16 mouse cellular contexts compared by ENCODE assay signal in genomic region chr7:134177051-134177450, GRCm38 (mm10). TPM values are rescaled to one million over a fixed set of nuclear protein-coding genes. Genes with fewer than 3 reads are reported as not detected.
A peak's percentile ranks its signal among the peaks of the same experiment; 100 is the strongest.
DNase-seq lines count a peak whose midpoint lies in the region; ATAC-seq and TF ChIP-seq lines count a peak whose summit lies in the region.
"Had no signal": no experiment of that assay in that cellular context is flagged by ENCODE, and none has a peak within 500 bp of the region (broad histone marks: within the 10 kb centered on the region; RNA-seq: fewer than 3 reads in every experiment).

No protein-coding gene starts in this region.

- no peaks in the 10 kb centered on the region for H3K9me3 ChIP-seq in lung, embryonic 14.5 days (ENCODE audit: low read depth, low read length)
- no peaks in the 10 kb centered on the region for H3K9me3 ChIP-seq in midbrain, embryonic 15.5 days
- H3K9me3 ChIP-seq: forebrain, embryonic 13.5 days; limb, embryonic 13.5 days; liver, embryonic 15.5 days; neural tube, embryonic 12.5 days had no signal

- H3K79me2 ChIP-seq in heart, adult 2 months (replicated peaks; ENCODE audit: control insufficient read depth, insufficient read depth, low read length), result no peaks in the 10 kb centered on the region

- no peaks in the 10 kb centered on the region for H3K36me3 ChIP-seq in heart, adult 2 months (ENCODE audit: control insufficient read depth, insufficient read depth, low read length)
- H3K36me3 ChIP-seq in lung, embryonic 14.5 days (ENCODE audit: insufficient read depth), result peaks cover 5% of the 10 kb centered on the region; the same call in 1 of the 2 replicates
- no peaks in the 10 kb centered on the region for H3K36me3 ChIP-seq in midbrain, embryonic 15.5 days (replicated peaks)
- H3K36me3 ChIP-seq: limb, embryonic 13.5 days; liver, embryonic 15.5 days; neural tube, embryonic 12.5 days had no signal

- no peak for ATAC-seq in lung, embryonic 14.5 days (ENCODE audit: insufficient read depth)
- ATAC-seq in megakaryocyte progenitor cell, adult 5-6 weeks (replicated peaks; ENCODE audit: poor library complexity), result peak; percentile 76
- no peak for ATAC-seq in midbrain, embryonic 15.5 days (replicated peaks)
- ATAC-seq: forebrain, embryonic 13.5 days had no signal

- peaks cover 1% of the 10 kb centered on the region for H3K4me1 ChIP-seq in heart, adult 2 months (ENCODE audit: control insufficient read depth, insufficient read depth, low read length)
- no peaks in the 10 kb centered on the region for H3K4me1 ChIP-seq in lung, embryonic 14.5 days (ENCODE audit: insufficient read depth)
- H3K4me1 ChIP-seq in midbrain, embryonic 15.5 days, result no peaks in the 10 kb centered on the region
- H3K4me1 ChIP-seq: forebrain, embryonic 13.5 days; liver, embryonic 15.5 days; neural tube, embryonic 12.5 days had no signal

- no peaks in the 10 kb centered on the region for H3K27me3 ChIP-seq in heart, adult 2 months (ENCODE audit: control insufficient read depth, insufficient read depth, low read length)
- no peaks in the 10 kb centered on the region for H3K27me3 ChIP-seq in lung, embryonic 14.5 days (ENCODE audit: insufficient read depth, low read length)
- H3K27me3 ChIP-seq in midbrain, embryonic 15.5 days (replicated peaks), result no peaks in the 10 kb centered on the region
- H3K27me3 ChIP-seq: forebrain, embryonic 13.5 days; limb, embryonic 13.5 days; liver, embryonic 15.5 days; neural tube, embryonic 12.5 days had no signal

- no peak for TF ChIP-seq CTCF in heart, adult 2 months (IDR thresholded peaks at IDR 0.05)
- no peak for TF ChIP-seq CTCF in lung, embryonic 14.5 days (IDR thresholded peaks at IDR 0.05; ENCODE audit: low read depth)

- no peak overlapping the region for H3K4me3 ChIP-seq in heart, adult 2 months
- no peak overlapping the region for H3K4me3 ChIP-seq in lung, embryonic 14.5 days (ENCODE audit: low read depth, low read length)
- no peak overlapping the region for H3K4me3 ChIP-seq in midbrain, embryonic 15.5 days
- H3K4me3 ChIP-seq: forebrain, embryonic 13.5 days; limb, embryonic 13.5 days; liver, embryonic 15.5 days; neural tube, embryonic 12.5 days had no signal

- intact Hi-C loops in heart, adult 2 months (cut with DNase I), result no loop called here

- no peak for TF ChIP-seq EP300 in heart, adult 2 months (IDR thresholded peaks at IDR 0.05; ENCODE audit: insufficient read depth, low read depth, low read length)

- WGBS in heart, adult 2 months, result 60% methylated on average over 2 of the region's 2 CpGs
- 58% methylated on average over 2 of the region's 2 CpGs for WGBS in lung, embryonic 14.5 days
- WGBS in midbrain, embryonic 15.5 days, result 86% methylated on average over 2 of the region's 2 CpGs

- no peak for TF ChIP-seq POLR2A in heart, adult 2 months (IDR thresholded peaks at IDR 0.05; ENCODE audit: insufficient read depth, low read depth, low read length)

- no peak overlapping the region for H3K27ac ChIP-seq in heart, adult 2 months
- H3K27ac ChIP-seq in lung, embryonic 14.5 days (ENCODE audit: low read depth), result peak overlapping the region; percentile 39; the same call in 1 of the 2 replicates
- H3K27ac ChIP-seq in midbrain, embryonic 15.5 days, result no peak overlapping the region
- H3K27ac ChIP-seq: forebrain, embryonic 13.5 days; limb, embryonic 13.5 days; liver, embryonic 15.5 days; neural tube, embryonic 12.5 days had no signal

- no peak overlapping the region for H3K4me2 ChIP-seq in lung, embryonic 14.5 days
- no peak overlapping the region for H3K4me2 ChIP-seq in midbrain, embryonic 15.5 days
- H3K4me2 ChIP-seq: forebrain, embryonic 13.5 days; heart, embryonic 11.5 days; limb, embryonic 13.5 days; liver, embryonic 15.5 days; neural tube, embryonic 12.5 days had no signal

- peak; percentile 39 to 42 for DNase-seq in heart, adult 9 months (ENCODE audit: low spot score in 2 of 2)
- DNase-seq in heart, adult 2 months, result no peak
- peak; percentile 70 for DNase-seq in lung, embryonic 14.5 days
- no peak for DNase-seq in lung, postnatal 4 days
- DNase-seq in brain, adult 2 months (ENCODE audit: low read depth, low spot score), result peak; percentile 31
- DNase-seq: cerebellum, postnatal 14 days; kidney, postnatal 10 days; layer of hippocampus, adult 9-11 months had no signal

- H3K9ac ChIP-seq in heart, adult 2 months (ENCODE audit: low read depth, low read length), result no peak overlapping the region
- H3K9ac ChIP-seq in lung, embryonic 14.5 days, result no peak overlapping the region
- H3K9ac ChIP-seq in midbrain, embryonic 15.5 days, result no peak overlapping the region
- H3K9ac ChIP-seq: forebrain, embryonic 13.5 days; limb, embryonic 13.5 days; liver, embryonic 15.5 days; neural tube, embryonic 12.5 days had no signal

RNA-seq across cellular contexts. Expression of gene Adam12, which starts 54.9 kb away (rescaled TPM):
- total RNA-seq in heart, adult 2 months (2021), result under 1 TPM; 0.57 to 0.80 TPM
- polyA plus RNA-seq in heart, adult 2 months (2012; rRNA removed), result 0.66 and 0.67 TPM in 2 replicates
- polyA plus RNA-seq in lung, embryonic 14.5 days (2014; fragmentation: Nextera tagmentation; extraction: Ambion mirVana), result 40.3 and 50.9 TPM in 2 replicates
- total RNA-seq in megakaryocyte progenitor cell, adult 5-6 weeks (2015), result 0.02 and 0.24 TPM in 2 replicates
- total RNA-seq in megakaryocyte progenitor cell, adult 5-6 weeks (2017), result 0.12 TPM in 1 of 2 replicates, not detected in the other
- 2.8 and 5.4 TPM in 2 replicates for polyA plus RNA-seq in midbrain, embryonic 15.5 days (2015; fragmentation: Nextera tagmentation; extraction: Ambion mirVana)
- total RNA-seq: monocyte, adult 5-6 weeks had no signal

Comparison
In these comparisons a context has a peak if more than half of its experiments do, and no peak if none do; other contexts are left out.
1. DNase-seq: peak in heart, adult 9 months (2 of 2), lung, embryonic 14.5 days (single experiment) and brain, adult 2 months (single experiment); none in heart, adult 2 months (0 of 2) and lung, postnatal 4 days (0 of 2).